Mouse (Mus musculus): ENCODE results near the gene Igf2r.

GRCm38 (mm10) chr17:12706590-12707049 is 62.8 kb downstream of the Igf2r start:
- no peak for TF ChIP-seq CTCF (conservative IDR thresholded peaks at IDR 0.05; ENCODE audit: low read length)
- no peak for TF ChIP-seq POU5F1 (IDR thresholded peaks at IDR 0.05; ENCODE audit: borderline replicate concordance, low read length)
- no peak for TF ChIP-seq NANOG (IDR thresholded peaks at IDR 0.05; ENCODE audit: borderline replicate concordance, low read length)
